Mouse (Mus musculus) testis, adult 2 months (tissue): ENCODE measurements around the gene Adprm. TPM values are rescaled to one million over a fixed set of nuclear protein-coding genes. Genes with fewer than 3 reads are reported as not detected.

Experiments
- H3K27ac ChIP-seq: fragments of 200-500 bp; 2 replicates; pipeline ENCODE4 v1.5.1; 2012; ENCODE audit warnings: low read depth, low read length; ENCODE audit not compliant: control insufficient read depth, insufficient read depth
- H3K27me3 ChIP-seq: fragments of 200-500 bp; 2 replicates; pipeline ENCODE4 v1.6.1; 2012; ENCODE audit warnings: mild to moderate bottlenecking, low read length, moderate library complexity; ENCODE audit not compliant: control insufficient read depth, insufficient read depth
- H3K36me3 ChIP-seq: fragments of 200-500 bp; 2 replicates; pipeline ENCODE4 v1.6.1; 2012; ENCODE audit warnings: mild to moderate bottlenecking, low read length; ENCODE audit not compliant: control insufficient read depth, insufficient read depth
- H3K4me1 ChIP-seq: fragments of 200-500 bp; 2 replicates; pipeline ENCODE4 v1.6.1; 2012; ENCODE audit warnings: low read length; ENCODE audit not compliant: control insufficient read depth, insufficient read depth
- H3K4me3 ChIP-seq: fragments of 200-500 bp; 2 replicates; pipeline ENCODE4 v1.5.1; 2012; ENCODE audit warnings: low read depth, mild to moderate bottlenecking, low read length, moderate library complexity, mixed read lengths; ENCODE audit not compliant: control insufficient read depth
- CTCF ChIP-seq: fragments of 200-500 bp; IDR thresholded peaks from 2 replicates; pipeline ENCODE4 v1.5.1; 2012; ENCODE audit warnings: low read depth, mild to moderate bottlenecking, inconsistent platforms, low read length, moderate library complexity; ENCODE audit not compliant: control insufficient read depth, insufficient read depth, insufficient replicate concordance
- POLR2A ChIP-seq: fragments of 200-500 bp; IDR thresholded peaks from 2 replicates; pipeline ENCODE4 v1.6.1; 2012; ENCODE audit warnings: low read depth, mild to moderate bottlenecking, inconsistent platforms, low read length, moderate library complexity; ENCODE audit not compliant: control insufficient read depth
- polyA plus RNA-seq: library from polyadenylated mRNA; depleted of rRNA; stranded (reverse); fragments of >200 nt; gene quantifications from 2 replicates; pipeline ENCODE4 v1.2.3, GENCODE M21; 2012

The Adprm gene
- polyA plus RNA-seq, 1 experiment, result 7.6 TPM

GRCm38 (mm10) chr11:67040483-67040882 is 11.9 kb downstream of the Adprm start:
- Histone ChIP-seq H3K4me1 (peaks cover 3% of the 10 kb centered on the region; the same call in 1 of the 2 replicates), H3K36me3 (no peaks in the 10 kb centered on the region), H3K4me3 (no peak overlapping the region), H3K27ac (no peak overlapping the region), H3K27me3 (no peaks in the 10 kb centered on the region)
- TF ChIP-seq CTCF (no peak), POLR2A (no peak)

DNA sequence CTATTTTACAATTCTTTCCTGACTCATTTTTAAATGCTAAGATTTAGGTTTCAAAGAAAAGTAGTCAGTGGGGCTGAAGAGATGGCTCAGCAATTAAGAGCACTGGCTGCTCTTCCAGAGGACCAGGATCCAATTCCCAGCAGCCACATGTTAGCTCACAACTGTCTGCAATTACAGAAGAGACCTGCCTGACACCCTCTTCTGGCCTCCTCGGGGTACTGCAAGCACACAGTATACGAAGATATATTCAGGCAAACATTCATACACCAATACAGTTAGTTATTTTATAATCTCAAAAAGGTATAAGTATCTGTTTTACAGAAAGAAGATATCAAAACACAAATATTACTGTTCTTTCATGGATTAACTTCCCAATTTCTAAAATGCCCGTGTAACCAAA is 12.6 kb downstream of the Adprm start:
- TF ChIP-seq CTCF (no peak), POLR2A (no peak)
- H3K36me3 ChIP-seq, result no peaks in the 10 kb centered on the region
- H3K4me3 ChIP-seq, result no peak overlapping the region
- H3K27ac ChIP-seq, result no peak overlapping the region
- no peaks in the 10 kb centered on the region for H3K27me3 ChIP-seq
- peaks cover 3% of the 10 kb centered on the region; the same call in 1 of the 2 replicates for H3K4me1 ChIP-seq

- H3K27ac ChIP-seq, result no peak overlapping the region
- H3K36me3 ChIP-seq, result no peaks in the 10 kb centered on the region
- TF ChIP-seq POLR2A (no peak), CTCF (no peak)
- no peaks in the 10 kb centered on the region for H3K4me1 ChIP-seq
- H3K4me3 ChIP-seq, result no peak overlapping the region
- no peaks in the 10 kb centered on the region for H3K27me3 ChIP-seq
Measured at GRCm38 (mm10) chr11:67036892-67037291, 15.5 kb downstream of the Adprm start.

DNA sequence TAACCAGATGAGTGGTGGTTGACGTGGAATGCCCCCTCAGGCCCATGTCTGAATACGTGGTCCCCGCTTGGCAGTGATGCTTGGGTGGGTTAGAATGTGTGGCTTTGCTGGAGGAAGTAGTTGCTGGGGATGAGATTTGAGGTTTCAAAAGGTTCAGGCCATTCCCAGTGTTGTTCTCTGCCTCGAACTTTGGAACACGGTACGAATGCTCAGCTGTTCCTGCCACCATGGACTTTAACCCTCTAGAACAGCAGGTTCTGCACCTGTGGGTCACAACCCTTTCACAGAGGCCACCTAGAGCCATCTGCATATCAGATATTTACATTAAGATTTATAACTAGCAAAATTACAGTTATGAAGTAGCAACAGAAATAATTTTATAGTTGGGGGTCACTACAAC is 16.2 kb downstream of the Adprm start:
- no peak for TF ChIP-seq CTCF
- TF ChIP-seq POLR2A, result no peak
- H3K4me3 ChIP-seq, result no peak overlapping the region

DNA sequence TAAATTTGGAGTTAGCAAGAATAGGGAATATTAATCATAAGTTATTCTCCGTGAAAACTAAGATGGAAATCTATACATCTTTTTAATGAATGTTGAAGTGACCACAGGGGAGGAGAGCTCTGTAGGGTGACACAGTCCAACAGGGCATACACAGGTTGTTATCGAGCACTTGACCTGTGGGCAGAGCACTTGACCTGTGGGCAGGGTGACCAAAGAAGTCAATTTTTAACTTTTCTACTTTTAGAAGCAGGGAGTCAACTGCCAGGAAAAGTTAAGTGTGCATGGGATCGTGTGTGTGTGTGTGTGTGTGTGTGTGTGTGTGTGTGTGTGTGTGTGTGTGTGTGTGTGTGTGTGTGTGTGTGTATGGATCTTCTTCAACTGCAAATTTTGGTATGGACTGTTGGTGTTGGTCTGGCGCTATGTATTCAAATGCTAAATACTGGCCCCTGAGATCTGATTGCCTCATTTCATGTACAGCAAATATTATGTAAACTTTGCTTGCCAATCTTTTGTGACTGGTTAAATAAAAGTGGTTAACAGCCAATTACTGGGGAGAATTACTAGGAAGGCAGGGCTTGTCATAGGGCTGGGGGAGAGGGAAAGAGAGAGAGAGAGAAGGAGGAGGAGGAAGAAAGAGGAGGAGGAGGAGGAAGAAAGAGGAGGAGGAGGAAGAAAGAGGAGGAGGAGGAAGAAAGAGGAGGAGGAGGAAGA is 17.5 kb downstream of the Adprm start:
- no peaks in the 10 kb centered on the region for H3K4me1 ChIP-seq
- H3K36me3 ChIP-seq, result no peaks in the 10 kb centered on the region
- no peaks in the 10 kb centered on the region for H3K27me3 ChIP-seq
- no peak for TF ChIP-seq POLR2A
- TF ChIP-seq CTCF, result no peak
- no peak overlapping the region for H3K27ac ChIP-seq
- no peak overlapping the region for H3K4me3 ChIP-seq

More for the DNA sequence above, 16.2 kb downstream of the Adprm start:
- Histone ChIP-seq H3K27ac (no peak overlapping the region), H3K4me1 (no peaks in the 10 kb centered on the region), H3K36me3 (no peaks in the 10 kb centered on the region), H3K27me3 (no peaks in the 10 kb centered on the region)

- Histone ChIP-seq H3K4me3 (no peak overlapping the region), H3K27me3 (no peaks in the 10 kb centered on the region), H3K36me3 (no peaks in the 10 kb centered on the region), H3K4me1 (no peaks in the 10 kb centered on the region), H3K27ac (no peak overlapping the region)
- no peak for TF ChIP-seq POLR2A
- no peak for TF ChIP-seq CTCF
Measured at GRCm38 (mm10) chr11:67031603-67031915, 20.8 kb downstream of the Adprm start.

GRCm38 (mm10) chr11:67030904-67031602 is 21.3 kb downstream of the Adprm start:
- Histone ChIP-seq H3K27ac (no peak overlapping the region), H3K4me1 (no peaks in the 10 kb centered on the region), H3K36me3 (no peaks in the 10 kb centered on the region), H3K27me3 (no peaks in the 10 kb centered on the region), H3K4me3 (no peak overlapping the region)
- no peak for TF ChIP-seq CTCF
- TF ChIP-seq POLR2A, result no peak
